Mouse (Mus musculus) thymus, adult 2 months (tissue): ENCODE measurements around the gene Cacna1c.

ENCODE experiments used
- CTCF ChIP-seq: fragments of 200-500 bp; IDR thresholded peaks from 2 replicates; pipeline ENCODE4 v1.5.1; 2012; ENCODE audit warnings: mild to moderate bottlenecking, control low read depth, low read length, moderate library complexity, borderline replicate concordance; ENCODE audit not compliant: control insufficient read depth, poor library complexity, insufficient read depth; ENCODE audit errors: extremely low read depth
- POLR2A ChIP-seq: fragments of 200-500 bp; IDR thresholded peaks from 2 replicates; pipeline ENCODE4 v1.6.1; 2012; ENCODE audit warnings: mild to moderate bottlenecking, low read length, control low read depth, moderate library complexity; ENCODE audit not compliant: control insufficient read depth, poor library complexity, insufficient read depth; ENCODE audit errors: extremely low read depth

- no peak for TF ChIP-seq CTCF
- no peak for TF ChIP-seq POLR2A
These were observed 351.0 kb downstream of the Cacna1c start for GRCm38 (mm10) chr6:118845180-118845579.
